Mouse (Mus musculus) retina, postnatal 7 days (tissue): ENCODE data around the gene Casc1.

ENCODE experiments used
- DNase-seq: peaks from one replicate; pipeline ENCODE4 v3.0.0-alpha.2; 2012; ENCODE audit warnings: low read depth, low spot score

Casc1 gene

DNA sequence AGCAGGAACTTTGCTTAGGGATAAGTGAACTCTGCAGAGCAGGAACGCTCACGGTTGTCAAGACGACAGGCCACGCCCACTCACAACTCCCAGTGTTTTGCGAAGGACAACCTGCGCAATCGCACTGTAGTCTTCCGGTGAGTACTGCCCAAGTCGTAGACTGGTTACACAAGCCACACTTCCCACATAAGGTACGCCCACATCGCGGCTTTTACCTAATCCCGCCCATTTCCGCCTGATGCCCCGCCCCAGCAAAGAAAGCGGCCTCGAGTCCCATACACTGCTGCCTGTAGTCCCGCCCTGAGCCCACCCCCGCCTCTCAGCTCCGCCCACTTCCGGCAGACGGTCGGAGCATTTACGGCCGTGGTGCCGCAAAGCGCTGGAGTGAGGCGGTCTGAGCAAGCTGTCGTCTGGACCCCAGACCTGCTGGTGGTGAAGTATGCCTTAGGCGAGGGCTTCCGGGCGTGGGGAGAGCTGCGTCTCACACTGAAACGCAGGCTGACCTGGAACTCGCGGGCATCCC, at the start of gene Casc1, which contains the start of gene Etfrf1:
Gene Casc1, minus strand, starts transcription at position 190 of the 523 bp plus-strand sequence.
Gene Etfrf1, plus strand, starts transcription at position 319 of the 523 bp plus-strand sequence.
- DNase-seq, result peak; percentile 99

DNA sequence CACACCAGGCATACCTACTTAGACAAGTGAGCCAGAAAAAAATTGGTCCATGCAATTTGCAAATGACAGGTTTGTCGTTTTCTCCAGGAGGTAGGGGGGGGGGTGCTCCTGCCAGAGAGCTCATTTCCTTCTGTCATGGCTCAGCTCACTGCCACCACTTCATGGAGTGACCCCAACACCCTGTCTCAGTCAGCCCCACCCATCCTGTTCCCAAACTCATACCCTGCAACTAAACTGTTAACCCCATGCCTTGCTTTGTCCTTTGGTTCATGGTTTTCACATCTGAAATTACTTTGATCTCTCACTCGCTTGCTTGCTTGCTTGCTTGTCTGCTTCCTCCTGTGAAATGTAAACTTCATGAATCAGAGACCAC, 45.9 kb upstream of the Casc1 start:
- no peak for DNase-seq

DNA sequence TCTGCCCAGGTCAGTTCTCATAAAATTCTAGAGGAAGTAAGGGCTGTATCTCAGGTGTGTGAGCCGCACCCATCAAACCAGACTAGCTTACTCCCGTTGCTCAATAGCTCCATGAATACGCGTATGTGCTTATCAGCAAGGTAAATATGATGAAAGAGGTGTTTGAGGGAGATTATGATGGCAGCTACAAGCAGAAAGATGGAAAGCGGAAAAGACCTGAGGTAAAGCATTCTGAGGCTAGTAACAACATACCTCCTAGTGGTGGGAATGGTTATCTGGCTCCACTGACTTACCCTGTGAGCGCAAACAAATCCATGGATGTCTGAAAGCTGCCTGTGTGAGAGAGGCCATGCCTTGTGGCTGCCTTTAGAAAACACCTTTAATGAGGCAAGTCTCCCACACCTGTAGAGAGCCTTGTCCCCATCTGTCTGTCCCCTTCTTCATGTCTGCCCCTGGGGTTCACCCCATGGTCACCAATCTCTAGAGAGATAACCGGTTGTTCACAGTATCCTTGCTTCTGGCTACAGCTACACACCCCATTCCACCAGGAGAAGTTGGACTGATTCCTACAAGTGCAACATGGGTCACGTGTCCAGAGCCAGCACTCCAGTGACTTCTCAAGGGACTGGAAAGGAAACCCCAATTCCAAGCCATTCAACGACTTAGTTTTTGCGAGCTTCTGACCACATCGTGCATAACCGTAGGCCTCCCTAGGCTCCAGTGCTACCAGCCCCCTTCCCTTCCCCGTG, 45.3 kb upstream of the Casc1 start:
- DNase-seq, result no peak

DNA sequence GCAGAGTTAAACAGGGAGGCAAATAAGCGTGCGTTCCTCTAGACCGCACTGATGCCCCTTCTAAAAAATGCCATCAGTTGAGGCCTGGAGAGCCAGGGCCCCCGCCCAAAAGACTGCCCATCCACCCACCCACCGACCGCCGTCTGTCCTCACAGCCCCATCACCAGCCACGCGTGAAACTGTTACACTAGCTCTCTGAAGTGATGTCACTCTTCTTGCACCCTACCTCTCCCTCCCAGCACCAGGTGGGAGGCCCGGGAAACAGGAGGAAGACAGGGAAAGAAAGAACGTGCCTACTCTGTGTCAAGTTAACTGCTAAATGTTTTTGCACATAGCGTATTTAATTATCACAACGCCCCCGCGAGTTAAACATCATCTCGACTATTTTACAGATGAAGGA, 40.0 kb upstream of the Casc1 start:
- DNase-seq, result no peak

DNA sequence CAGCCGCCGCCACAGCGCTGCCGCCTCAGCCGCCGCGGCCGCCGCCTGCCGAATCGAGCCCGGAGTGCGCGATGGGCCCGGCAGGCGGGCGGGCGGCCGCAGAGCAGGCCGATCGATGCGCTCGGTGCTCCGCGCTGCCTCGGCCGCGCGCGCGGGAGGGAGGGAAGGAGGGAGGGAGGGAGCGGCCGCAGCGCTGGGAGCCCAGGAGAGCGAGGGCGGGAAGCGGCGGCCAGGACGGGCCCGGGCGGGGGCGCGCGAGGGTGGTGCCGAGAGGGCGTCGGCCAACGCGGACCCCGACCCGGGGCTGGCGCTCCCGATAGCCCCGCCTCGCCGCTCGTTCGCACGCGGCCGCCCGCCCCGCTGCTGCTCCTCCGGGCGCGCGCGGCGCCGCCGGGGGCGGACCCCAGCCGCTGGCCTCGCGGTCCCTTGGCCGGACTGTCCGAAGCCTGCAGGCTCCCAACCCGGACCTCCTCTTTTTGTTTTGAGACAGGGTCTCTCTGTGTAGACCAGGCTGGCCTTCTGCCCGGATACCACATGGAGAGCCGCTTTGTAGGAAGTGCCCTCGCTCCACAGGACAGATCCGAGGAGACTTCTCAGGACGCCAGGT, 39.5 kb upstream of the Casc1 start, which contains the start of gene Kras:
Gene Kras, minus strand, starts transcription at position 55 of the 607 bp plus-strand sequence.
- DNase-seq, result peak; percentile 89

DNA sequence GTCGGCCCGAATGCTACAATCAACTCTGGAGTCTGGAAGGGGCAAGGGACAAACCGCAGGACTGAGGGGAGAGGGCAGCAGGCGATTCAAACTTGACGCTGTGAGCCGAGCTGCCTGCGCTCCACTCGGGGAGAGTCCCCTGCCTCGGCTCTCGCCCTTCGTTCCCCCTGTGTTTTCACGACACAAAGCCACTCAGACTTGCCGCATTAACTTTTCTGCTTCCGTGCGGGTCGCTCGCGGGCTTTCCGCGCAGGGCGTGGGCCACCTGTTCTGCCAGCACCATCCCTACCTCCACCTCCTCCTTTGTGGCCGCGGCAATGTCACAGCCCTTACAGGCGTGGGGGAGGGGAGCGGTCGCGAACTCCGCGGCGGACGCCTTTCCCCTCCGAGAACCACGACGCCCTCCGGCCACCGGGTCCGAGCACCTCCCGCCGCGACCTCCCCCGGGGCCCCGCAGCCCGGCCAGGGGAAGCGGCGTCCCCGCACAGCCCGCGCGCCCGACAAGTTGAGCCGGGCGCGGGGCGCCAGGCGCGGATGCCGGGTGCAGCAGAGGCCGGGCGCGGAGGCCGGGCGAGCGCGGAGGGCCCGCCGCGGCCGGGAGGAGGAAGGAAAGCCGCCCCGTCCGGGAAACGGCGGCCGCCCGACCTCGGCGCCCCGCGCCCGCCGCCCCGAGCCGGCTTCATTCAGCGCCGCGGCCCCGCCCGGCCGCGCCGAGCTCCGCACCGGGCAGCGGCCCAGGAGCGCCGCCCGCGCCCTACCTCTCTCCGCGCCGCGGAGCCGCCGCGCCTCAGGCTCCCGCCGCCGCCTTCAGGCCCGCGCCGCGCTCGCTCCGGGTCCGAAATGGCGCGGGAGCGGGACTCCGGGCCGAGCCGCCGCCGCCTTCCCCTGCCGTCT, 38.7 kb upstream of the Casc1 start:
- DNase-seq, result no peak

DNA sequence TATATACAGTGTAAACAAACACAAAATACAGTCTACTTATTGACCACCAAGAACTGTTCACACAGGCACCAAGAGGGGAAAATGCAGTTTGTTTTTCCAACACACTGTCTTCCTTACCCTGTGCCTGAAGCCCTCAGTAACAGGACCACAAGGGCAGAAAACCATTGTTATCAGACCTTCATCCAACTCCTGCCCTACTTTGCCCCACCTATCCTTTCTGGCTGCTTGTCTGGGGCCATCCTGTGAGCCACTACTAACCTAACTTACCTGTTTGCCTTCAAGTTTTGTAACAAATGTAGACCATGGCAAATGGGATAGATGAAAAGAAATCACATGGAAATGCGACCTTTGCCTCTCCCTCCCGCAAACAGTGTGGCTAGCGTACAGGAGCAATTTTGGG, 37.1 kb upstream of the Casc1 start:
- no peak for DNase-seq

DNA sequence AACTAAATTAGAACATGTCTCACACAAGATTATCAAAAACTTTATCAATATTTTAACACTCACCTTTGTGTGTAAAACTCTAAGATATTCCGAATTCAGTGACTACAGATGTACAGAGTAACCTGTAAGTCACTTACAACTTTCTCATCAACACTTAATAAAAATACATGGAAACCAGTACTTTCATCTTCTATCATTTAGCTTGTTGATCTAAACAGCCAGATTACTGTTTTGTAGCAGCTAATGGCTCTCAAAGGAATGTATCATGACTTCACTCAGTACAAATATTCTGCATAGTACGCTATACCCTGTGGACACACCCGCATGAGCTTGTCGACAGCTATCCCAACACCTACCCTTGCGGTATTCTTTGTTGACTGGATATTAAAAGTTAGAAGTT, 36.0 kb upstream of the Casc1 start:
- DNase-seq, result no peak

DNA sequence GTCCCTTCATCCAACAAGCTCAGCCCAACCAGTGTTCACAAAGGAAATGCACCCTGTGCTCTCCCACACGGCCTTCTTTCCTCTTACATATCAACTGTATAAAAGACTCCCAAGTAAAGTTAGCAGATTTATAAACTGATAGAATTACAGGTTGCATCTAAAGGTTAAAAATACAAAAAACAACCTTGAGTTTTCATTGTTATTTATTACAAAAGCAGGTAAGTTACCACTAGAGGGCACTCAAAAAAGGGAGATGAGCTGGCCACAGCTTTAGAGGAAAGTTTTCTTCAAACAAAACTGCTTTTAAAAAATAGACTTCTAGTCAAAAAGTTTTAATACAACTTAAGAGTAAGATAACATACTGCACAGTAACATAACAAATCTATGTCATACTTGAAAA, 31.7 kb upstream of the Casc1 start:
- no peak for DNase-seq

DNA sequence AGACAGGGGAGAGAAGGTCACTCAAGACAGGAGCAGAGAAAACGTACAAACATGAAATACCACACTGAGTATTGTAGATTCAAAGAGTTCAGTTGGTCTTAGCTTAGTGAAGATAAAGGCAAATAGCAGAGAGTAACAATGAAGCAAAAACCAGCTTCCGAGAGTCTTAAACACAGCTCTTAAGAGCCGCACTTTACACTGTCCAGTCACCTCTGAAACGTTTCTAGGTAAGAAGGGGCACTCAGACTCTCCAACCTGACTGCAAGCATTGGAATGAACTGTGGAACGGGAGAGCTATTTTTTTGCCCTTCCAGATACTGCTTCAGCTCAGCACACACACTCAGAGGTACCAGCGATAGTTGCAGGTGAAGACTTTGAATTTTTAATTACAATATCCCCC, 29.5 kb upstream of the Casc1 start:
- no peak for DNase-seq

DNA sequence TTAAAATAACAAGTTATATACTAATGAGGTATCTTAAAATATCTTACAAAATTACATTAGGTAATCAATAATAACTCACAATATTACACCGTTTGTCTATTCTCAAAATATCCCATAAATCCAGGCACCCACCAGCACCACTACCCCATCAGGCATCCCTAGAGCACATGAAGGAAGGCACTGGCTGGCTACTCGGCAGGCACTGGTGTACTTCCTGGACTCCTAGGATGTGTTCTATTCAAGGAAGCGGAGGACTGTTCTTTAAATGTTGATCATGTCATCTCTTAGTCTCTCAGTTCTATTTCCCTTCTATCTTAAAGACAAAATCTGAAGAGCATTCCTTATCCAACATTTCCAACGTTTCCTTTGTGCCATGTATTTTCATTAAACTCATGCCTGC, 26.3 kb upstream of the Casc1 start:
- DNase-seq, result no peak

DNA sequence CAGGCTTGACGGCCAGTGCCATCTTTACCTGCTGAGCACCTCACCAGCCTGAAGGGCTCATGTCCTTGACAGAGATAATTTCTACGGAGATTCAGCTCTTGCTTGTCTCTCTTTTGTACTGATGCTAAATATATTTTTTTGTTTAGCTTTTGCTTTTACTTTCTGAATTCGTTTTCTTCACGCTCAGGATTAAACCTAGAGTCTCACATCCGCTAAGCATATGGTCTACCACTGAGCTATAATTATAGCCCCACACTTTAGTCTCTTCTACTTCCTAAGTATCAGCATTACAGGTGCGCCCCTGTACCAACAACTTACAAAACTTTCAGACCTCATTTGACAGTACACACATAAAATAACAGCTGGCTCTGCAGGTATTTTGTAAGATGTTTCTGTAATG, 24.6 kb upstream of the Casc1 start:
- no peak for DNase-seq

DNA sequence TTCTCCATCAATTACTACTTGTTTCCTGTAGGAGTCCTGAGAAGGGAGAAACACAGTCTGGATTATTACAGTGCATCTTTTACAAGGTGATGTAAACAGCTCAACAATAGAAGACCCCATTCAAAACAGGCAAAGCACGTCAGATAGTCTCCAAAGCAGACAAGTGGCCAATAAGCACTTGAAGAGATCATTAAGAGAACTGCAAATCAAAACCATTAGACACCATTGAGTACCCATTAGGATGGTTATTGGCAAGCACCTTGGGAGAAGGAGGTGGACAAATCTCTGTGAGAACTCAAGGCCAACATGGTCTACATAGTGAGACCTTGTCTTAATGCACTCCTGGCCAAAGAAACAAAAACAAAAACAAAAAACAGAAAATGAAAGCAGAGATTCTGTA, 23.6 kb upstream of the Casc1 start:
- DNase-seq, result no peak

DNA sequence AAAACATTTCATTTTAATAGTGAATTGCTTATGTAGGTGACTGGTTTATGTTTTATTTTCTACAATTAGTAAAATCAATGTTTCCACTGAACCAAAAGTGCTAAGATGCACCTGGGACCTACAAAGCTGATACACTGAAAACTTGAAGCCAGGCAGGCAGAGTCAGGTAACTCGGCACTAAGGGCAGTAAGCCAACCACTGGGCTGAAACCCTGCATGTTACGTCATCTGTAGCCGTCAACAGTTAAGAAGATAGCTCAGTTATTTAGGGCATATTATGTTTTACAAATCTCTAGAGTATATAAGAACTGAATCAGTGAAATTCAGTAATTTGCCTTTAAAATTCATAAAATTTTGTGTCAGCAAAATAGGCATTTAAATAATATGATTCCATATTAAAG, 15.5 kb upstream of the Casc1 start:
- no peak for DNase-seq

DNA sequence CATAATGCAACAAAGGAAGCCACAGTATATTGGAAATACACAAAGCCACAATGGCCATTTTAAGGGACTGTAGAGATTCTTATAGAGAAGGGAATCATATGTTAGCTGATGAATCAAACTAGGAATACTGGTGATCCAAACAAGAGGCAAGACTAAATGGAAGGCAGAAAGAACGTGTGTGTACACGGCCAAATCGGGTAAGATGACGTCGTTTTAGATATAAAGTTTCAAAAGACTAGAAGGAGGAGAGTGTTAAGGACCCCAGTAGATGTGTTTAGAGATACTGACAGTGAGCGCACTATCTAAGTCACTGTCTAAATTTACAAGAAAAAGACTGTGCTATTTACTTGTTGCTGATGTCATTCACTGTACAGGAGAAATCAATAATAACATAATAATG, 13.4 kb upstream of the Casc1 start:
- no peak for DNase-seq

DNA sequence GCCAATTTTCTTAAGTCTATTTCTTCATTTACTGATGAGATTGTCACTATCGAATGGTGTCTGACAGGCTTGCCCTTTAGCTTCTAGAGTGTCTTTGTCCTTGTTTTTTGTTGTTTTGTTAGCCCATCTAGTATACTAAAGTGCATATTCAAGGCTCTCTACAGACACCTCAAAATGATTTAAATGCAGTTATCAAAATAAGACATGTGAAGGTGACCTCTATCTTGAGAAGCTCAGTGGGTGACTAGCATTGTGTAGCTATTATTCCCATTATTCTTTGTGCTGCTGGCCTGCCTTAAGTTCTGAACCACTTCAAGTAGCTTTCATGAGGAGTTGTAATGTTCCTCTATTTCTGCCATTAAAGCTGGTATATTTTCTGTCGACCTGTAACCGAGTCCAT, 5.0 kb upstream of the Casc1 start:
- no peak for DNase-seq

DNA sequence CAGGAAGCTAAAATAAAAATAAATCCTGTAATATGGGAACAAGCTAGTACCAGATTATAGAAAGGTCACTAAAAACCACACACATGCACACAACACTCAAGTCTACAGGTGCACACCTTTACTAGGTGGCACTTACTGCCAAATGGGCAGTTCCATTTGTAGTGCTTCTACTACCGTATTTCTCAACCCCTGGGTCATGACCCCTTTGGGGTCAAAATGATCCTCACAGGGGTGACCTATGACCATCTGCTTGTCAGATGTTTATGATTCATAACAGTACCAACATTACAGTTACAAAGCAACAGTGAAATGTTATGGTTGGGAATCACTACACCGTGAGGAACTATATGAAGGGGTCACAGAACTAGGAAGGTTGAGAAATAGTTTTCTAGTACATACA, 3.1 kb upstream of the Casc1 start:
- no peak for DNase-seq

DNA sequence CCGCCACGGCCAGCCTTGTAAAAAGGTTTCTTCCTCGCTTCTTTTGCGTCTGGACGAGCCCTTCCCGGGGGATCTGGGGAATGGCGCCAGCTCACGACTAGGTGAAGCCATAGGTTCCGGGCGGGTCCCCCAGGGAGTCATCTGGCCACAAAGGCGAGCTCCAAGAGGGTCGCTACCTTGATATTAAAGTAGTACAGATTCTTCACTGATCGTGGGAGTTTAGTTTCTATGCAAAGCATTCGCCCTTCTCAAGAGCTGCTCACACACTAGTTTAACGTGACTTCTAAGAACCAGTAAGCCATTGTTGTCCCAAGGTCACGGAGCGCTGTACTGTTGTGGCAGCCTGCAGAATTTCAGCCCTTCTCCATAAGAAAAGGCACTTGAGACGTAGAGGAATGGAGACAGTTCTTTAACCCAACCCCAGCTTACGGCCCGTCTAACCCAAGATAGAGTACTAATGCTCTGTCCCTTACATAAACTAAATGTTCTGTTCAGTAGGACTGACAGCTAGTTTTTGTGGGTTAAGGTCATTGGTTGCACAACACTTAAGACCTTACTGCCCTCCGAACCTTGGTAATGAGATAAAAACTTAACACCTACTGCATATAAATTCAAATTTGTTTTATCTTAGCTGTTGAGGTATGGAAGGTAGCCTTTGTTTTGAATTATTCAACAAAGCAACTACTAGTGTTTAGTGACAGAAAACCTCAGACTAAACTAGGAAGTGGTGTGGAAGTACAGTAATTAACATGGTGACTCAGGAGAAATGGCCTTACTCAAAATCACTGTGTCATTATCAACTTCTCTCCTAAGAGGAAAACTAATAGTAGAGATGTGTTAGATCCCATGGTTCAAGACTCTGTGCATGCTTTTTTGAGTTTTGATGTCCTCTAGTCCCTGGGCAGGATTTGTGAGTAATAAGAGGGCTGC, 836 bp upstream of the Casc1 start:
- no peak for DNase-seq

DNA sequence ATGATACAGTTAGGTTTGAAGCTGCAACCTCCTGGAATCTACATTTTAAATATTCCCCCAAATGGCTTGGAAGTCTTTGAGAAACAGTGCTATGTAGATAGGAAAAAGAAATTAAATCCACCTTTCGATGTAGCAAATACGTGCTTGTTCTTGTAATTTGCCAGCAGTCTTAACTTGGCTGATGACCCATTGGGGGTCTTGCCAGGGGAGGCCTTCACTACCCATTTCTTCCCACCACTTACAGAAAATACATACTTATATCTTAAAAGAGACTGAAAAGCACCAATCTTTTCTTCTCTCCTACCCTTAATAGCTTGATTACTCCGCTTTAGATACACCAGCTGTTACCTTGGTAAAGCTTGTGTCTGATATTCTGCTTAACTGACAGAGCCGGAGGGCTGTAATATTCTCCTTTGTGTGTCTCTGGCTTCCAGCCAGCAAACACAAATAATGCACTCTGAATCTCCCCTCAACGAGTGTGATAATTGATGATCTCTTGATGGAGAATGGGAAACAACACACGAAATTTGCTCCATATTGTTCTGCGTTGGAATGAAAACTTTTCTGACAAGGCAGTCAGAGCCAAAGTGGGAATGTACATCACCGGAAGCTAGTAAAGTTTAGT, 637 bp downstream of the Casc1 start:
- DNase-seq, result no peak

DNA sequence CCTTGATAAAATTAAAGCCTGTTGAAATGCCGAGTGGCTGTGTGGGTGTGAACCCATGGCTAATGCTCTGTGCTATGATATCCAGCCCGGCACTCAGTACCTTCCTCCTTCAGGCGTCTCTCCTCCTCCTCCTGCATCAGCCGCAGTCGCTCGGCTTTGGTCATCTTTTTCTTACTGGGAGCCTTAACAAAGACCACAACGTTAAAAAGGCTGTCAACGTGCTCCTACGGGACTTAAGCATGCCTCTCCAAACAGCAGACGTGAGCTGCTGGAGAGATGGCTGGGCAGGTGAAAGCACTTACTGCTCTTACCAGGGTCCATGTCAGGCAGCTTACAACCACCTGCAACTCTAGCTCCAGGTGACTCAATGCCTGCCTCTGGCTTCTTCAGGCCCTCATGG, 5.7 kb downstream of the Casc1 start:
- no peak for DNase-seq

DNA sequence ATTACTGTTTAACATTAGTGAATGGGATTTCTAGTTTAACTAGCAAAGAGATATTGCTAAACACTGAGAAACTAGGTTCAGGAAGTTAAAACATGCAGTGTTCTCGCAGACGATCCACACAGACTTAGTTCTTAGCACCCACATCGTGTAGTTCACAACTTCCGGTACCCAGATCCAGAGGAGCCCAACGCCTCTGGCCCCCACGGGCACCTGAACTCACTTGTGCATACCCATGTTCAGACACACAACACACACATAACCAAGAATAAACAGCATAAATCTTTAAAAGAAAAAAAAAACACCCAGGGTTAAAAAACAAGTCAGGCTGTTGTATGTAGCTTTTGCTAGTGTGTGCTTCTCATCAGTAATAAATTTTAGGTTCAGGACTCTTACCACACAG, 6.4 kb downstream of the Casc1 start:
- no peak for DNase-seq
